Mouse (Mus musculus) intestine, embryonic 16.5 days (tissue): ENCODE data around the gene Zfp369. TPM values are rescaled to one million over a fixed set of nuclear protein-coding genes. Genes with fewer than 3 reads are reported as not detected.

ENCODE experiments used
- polyA plus RNA-seq: library from polyadenylated mRNA; unstranded; fragments of >200 nt; fragmentation: Nextera tagmentation; extraction: Ambion mirVana; gene quantifications from 2 replicates; pipeline ENCODE4 v1.2.1, GENCODE M21; 2015

Zfp369 gene
- polyA plus RNA-seq, 1 experiment from 2014 or later = 5.6 TPM

Other genes with a start within 250 kb of the Zfp369 start
- not detected in 2 replicates for gene Spata31d1c, start 245.8 kb upstream of the Zfp369 start, polyA plus RNA-seq
- not detected in 2 replicates for gene Prss47, start 226.1 kb upstream of the Zfp369 start, polyA plus RNA-seq
- gene Mfsd14b, start 165.8 kb upstream of the Zfp369 start, polyA plus RNA-seq = 44.3 and 44.5 TPM in 2 replicates
- gene Olfr465-ps1, start 140.7 kb upstream of the Zfp369 start, polyA plus RNA-seq = not detected in 2 replicates
- not detected in 2 replicates for gene Olfr466, start 128.6 kb upstream of the Zfp369 start, polyA plus RNA-seq
- not detected in 2 replicates for gene Nlrp4f, start 72.8 kb upstream of the Zfp369 start, polyA plus RNA-seq
- not detected in 2 replicates for gene Gm10775, start 19.3 kb upstream of the Zfp369 start, polyA plus RNA-seq
- gene Gm10139, start 233.9 kb downstream of the Zfp369 start, polyA plus RNA-seq = not detected in 2 replicates